Mouse (Mus musculus): ENCODE data around the gene Zswim1.

DNA sequence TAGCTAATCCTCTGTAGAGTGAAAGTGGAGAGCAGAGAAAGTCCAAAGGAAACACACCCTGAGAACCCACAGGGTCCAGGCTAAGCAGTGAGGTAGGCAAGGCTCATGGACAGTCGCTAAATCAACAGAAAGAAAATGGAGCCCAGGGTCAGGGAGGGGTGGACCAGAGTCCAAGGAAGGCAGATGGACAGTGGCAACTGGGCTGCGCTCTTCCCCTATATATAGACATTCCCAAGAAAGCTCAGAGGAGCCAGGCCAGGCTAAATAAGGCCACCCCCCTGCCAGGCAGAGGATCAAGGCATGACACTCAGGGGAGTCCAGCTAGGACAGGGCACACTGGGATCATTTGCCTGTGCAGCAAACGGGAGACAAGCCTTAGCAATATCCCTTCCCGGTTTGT, 40.6 kb upstream of the Zswim1 start:
- no peak for TF ChIP-seq POLR2A (IDR thresholded peaks at IDR 0.05; ENCODE audit: control insufficient read depth in 1 of 2, insufficient read depth in 1 of 2, low read depth in 1 of 2, low read length in 2 of 2, poor library complexity in 1 of 2)
- no peak for TF ChIP-seq MXI1 (IDR thresholded peaks at IDR 0.05; ENCODE audit: low read depth, low read length)
- TF ChIP-seq CTCF (IDR thresholded peaks at IDR 0.05 in 2 of 3, conservative IDR thresholded peaks at IDR 0.05 in 1 of 3; ENCODE audit: control insufficient read depth in 1 of 3, insufficient read depth in 1 of 3, low read depth in 2 of 3, low read length in 3 of 3, poor library complexity in 1 of 3, severe bottlenecking in 1 of 3) = no peak
- TF ChIP-seq KAT2A (conservative IDR thresholded peaks at IDR 0.05; ENCODE audit: low read depth, low read length) = no peak
- TF ChIP-seq SMC3 (IDR thresholded peaks at IDR 0.05; ENCODE audit: low read depth, low read length) = no peak
